Comparison of ENCODE assay signal across 24 mouse cellular contexts in genomic region chr2:119203871-119204460, GRCm38 (mm10). TPM values are rescaled to one million over a fixed set of nuclear protein-coding genes. Genes with fewer than 3 reads are reported as not detected.
A peak's percentile ranks its signal among the peaks of the same experiment; 100 is the strongest.
DNase-seq lines count a peak whose midpoint lies in the region; ATAC-seq lines count a peak whose summit lies in the region.
"Had no signal": no experiment of that assay in that cellular context is flagged by ENCODE, and none has a peak within 500 bp of the region (broad histone marks: within the 10 kb centered on the region; RNA-seq: fewer than 3 reads in every experiment).

No protein-coding gene starts in this region.

- no peaks in the 10 kb centered on the region for H3K9me3 ChIP-seq in kidney, embryonic 14.5 days (ENCODE audit: control insufficient read depth, low read length)
- no peaks in the 10 kb centered on the region for H3K9me3 ChIP-seq in kidney, embryonic 16.5 days (ENCODE audit: low read length)
- H3K9me3 ChIP-seq in midbrain, embryonic 11.5 days (ENCODE audit: control insufficient read depth, low read length): no peaks in the 10 kb centered on the region
- no peaks in the 10 kb centered on the region for H3K9me3 ChIP-seq in midbrain, embryonic 15.5 days
- H3K9me3 ChIP-seq: embryonic facial prominence, embryonic 13.5 days; hindbrain, embryonic 10.5 days; limb, embryonic 12.5 days; neural tube, embryonic 15.5 days had no signal

- H3K9ac ChIP-seq in kidney, embryonic 14.5 days (ENCODE audit: low read depth, low read length): no peak overlapping the region
- no peak overlapping the region for H3K9ac ChIP-seq in kidney, embryonic 16.5 days (replicated peaks; ENCODE audit: low read length)
- no peak overlapping the region for H3K9ac ChIP-seq in midbrain, embryonic 11.5 days (ENCODE audit: low read length)
- no peak overlapping the region for H3K9ac ChIP-seq in midbrain, embryonic 15.5 days
- H3K9ac ChIP-seq: embryonic facial prominence, embryonic 13.5 days; limb, embryonic 12.5 days; liver, embryonic 14.5 days; neural tube, embryonic 15.5 days had no signal

- WGBS in kidney, embryonic 14.5 days: 41% methylated on average over 4 of the region's 4 CpGs
- WGBS in kidney, embryonic 16.5 days: 41% methylated on average over 4 of the region's 4 CpGs
- WGBS in midbrain, embryonic 11.5 days: 79% methylated on average over 4 of the region's 4 CpGs
- WGBS in midbrain, embryonic 15.5 days: 82% methylated on average over 4 of the region's 4 CpGs

- no peak overlapping the region for H3K4me3 ChIP-seq in kidney, embryonic 14.5 days (ENCODE audit: low read length)
- H3K4me3 ChIP-seq in kidney, embryonic 16.5 days (ENCODE audit: low read length): no peak overlapping the region
- no peak overlapping the region for H3K4me3 ChIP-seq in midbrain, embryonic 11.5 days (ENCODE audit: low read depth, low read length)
- H3K4me3 ChIP-seq in midbrain, embryonic 15.5 days: no peak overlapping the region
- H3K4me3 ChIP-seq: embryonic facial prominence, embryonic 13.5 days; hindbrain, embryonic 10.5 days; limb, embryonic 12.5 days; neural tube, embryonic 15.5 days had no signal

- H3K27ac ChIP-seq in kidney, embryonic 14.5 days (ENCODE audit: low read depth, low read length): 0 out of 2 replicates have a peak overlapping the region, but pooled peaks have one; percentile 12
- no peak overlapping the region for H3K27ac ChIP-seq in kidney, embryonic 16.5 days (ENCODE audit: low read length)
- no peak overlapping the region for H3K27ac ChIP-seq in midbrain, embryonic 11.5 days (ENCODE audit: low read depth, low read length)
- H3K27ac ChIP-seq in midbrain, embryonic 15.5 days: no peak overlapping the region
- H3K27ac ChIP-seq: hindbrain, embryonic 10.5 days; limb, embryonic 12.5 days; liver, embryonic 14.5 days; neural tube, embryonic 15.5 days had no signal

- no peak for ATAC-seq in kidney, embryonic 14.5 days (ENCODE audit: low FRiP score, low TSS enrichment)
- no peak for ATAC-seq in kidney, embryonic 16.5 days (ENCODE audit: low FRiP score, low TSS enrichment)
- no peak for ATAC-seq in midbrain, embryonic 11.5 days (ENCODE audit: low FRiP score)
- ATAC-seq in midbrain, embryonic 15.5 days (replicated peaks): no peak
- ATAC-seq: inflammation-experienced regulatory T-cells, adult 6 months; Patski had no signal

- peaks cover 4% of the 10 kb centered on the region; the same call in 1 of the 2 replicates for H3K4me1 ChIP-seq in kidney, embryonic 14.5 days (ENCODE audit: control insufficient read depth, insufficient read depth, low read length)
- H3K4me1 ChIP-seq in kidney, embryonic 16.5 days (ENCODE audit: insufficient read depth, low read length): peaks cover 13% of the 10 kb centered on the region
- H3K4me1 ChIP-seq in midbrain, embryonic 11.5 days (ENCODE audit: control insufficient read depth, insufficient read depth, low read length): peaks cover 2% of the 10 kb centered on the region; the same call in 1 of the 2 replicates
- peaks cover 16% of the 10 kb centered on the region for H3K4me1 ChIP-seq in midbrain, embryonic 15.5 days

- no peak overlapping the region for H3K4me2 ChIP-seq in kidney, embryonic 14.5 days (replicated peaks; ENCODE audit: low read depth, low read length)
- no peak overlapping the region for H3K4me2 ChIP-seq in kidney, embryonic 16.5 days (replicated peaks; ENCODE audit: low read depth, low read length)
- no peak overlapping the region for H3K4me2 ChIP-seq in midbrain, embryonic 11.5 days
- H3K4me2 ChIP-seq in midbrain, embryonic 15.5 days: no peak overlapping the region
- H3K4me2 ChIP-seq: embryonic facial prominence, embryonic 13.5 days; limb, embryonic 12.5 days; neural tube, embryonic 15.5 days had no signal

- H3K36me3 ChIP-seq in kidney, embryonic 14.5 days (ENCODE audit: control insufficient read depth, insufficient read depth, low read length): no peaks in the 10 kb centered on the region
- no peaks in the 10 kb centered on the region for H3K36me3 ChIP-seq in kidney, embryonic 16.5 days (ENCODE audit: insufficient read depth, low read length)
- no peaks in the 10 kb centered on the region for H3K36me3 ChIP-seq in midbrain, embryonic 11.5 days (ENCODE audit: control insufficient read depth, insufficient read depth, low read length)
- no peaks in the 10 kb centered on the region for H3K36me3 ChIP-seq in midbrain, embryonic 15.5 days (replicated peaks)
- H3K36me3 ChIP-seq: embryonic facial prominence, embryonic 13.5 days; hindbrain, embryonic 10.5 days; limb, embryonic 12.5 days; neural tube, embryonic 15.5 days had no signal

- no peaks in the 10 kb centered on the region for H3K27me3 ChIP-seq in kidney, embryonic 14.5 days (ENCODE audit: control insufficient read depth, insufficient read depth, low read length)
- H3K27me3 ChIP-seq in kidney, embryonic 16.5 days (ENCODE audit: insufficient read depth, low read length): no peaks in the 10 kb centered on the region
- H3K27me3 ChIP-seq in midbrain, embryonic 11.5 days (ENCODE audit: control insufficient read depth, insufficient read depth, low read length): no peaks in the 10 kb centered on the region
- H3K27me3 ChIP-seq in midbrain, embryonic 15.5 days (replicated peaks): no peaks in the 10 kb centered on the region
- H3K27me3 ChIP-seq: embryonic facial prominence, embryonic 13.5 days; limb, embryonic 12.5 days; neural tube, embryonic 15.5 days; Patski had no signal

- peak; percentile 15 for DNase-seq in gastrocnemius, postnatal 25 days
- no peak for DNase-seq in gastrocnemius, adult 8-10 months (ENCODE audit: low spot score in 2 of 2)
- DNase-seq in midbrain, embryonic 11.5 days (ENCODE audit: low spot score, missing footprints): peak; percentile 65
- DNase-seq in neural tube, embryonic 10.5 days (ENCODE audit: extremely low spot score, low spot score): no peak
- no peak for DNase-seq in spleen, postnatal 10 days (ENCODE audit: low spot score in 2 of 2)
- DNase-seq: adrenal gland, adult 8-10 months; cerebellum, adult 2 months; thymus, postnatal 36 days had no signal

RNA-seq across cellular contexts. Expression of gene Zfyve19, which starts 4.5 kb away (rescaled TPM):
- 10 to 100 TPM; 10.5 to 11.7 TPM for total RNA-seq in gastrocnemius, postnatal 25 days (2021)
- total RNA-seq in gastrocnemius, adult 8-10 months (2022): 10 to 100 TPM in 3 of 4 experiments, 1 to 10 TPM in 1; 9.1 to 15.3 (median 11.8) TPM
- 47.9 and 49.1 TPM in 2 replicates for polyA plus RNA-seq in kidney, embryonic 14.5 days (2014; fragmentation: Nextera tagmentation; extraction: Ambion mirVana)
- 64.1 and 67.2 TPM in 2 replicates for polyA plus RNA-seq in kidney, embryonic 16.5 days (2015; fragmentation: Nextera tagmentation; extraction: Ambion mirVana)
- 44.2 and 48.9 TPM in 2 replicates for polyA plus RNA-seq in midbrain, embryonic 11.5 days (2014; fragmentation: Nextera tagmentation; extraction: Ambion mirVana)
- polyA plus RNA-seq in midbrain, embryonic 15.5 days (2015; fragmentation: Nextera tagmentation; extraction: Ambion mirVana): 68.3 and 73.3 TPM in 2 replicates

RNA-seq across cellular contexts. Expression of gene Dnajc17, which starts 4.6 kb away (rescaled TPM):
- 1 to 10 TPM; 6.4 to 7.1 TPM for total RNA-seq in gastrocnemius, postnatal 25 days (2021)
- total RNA-seq in gastrocnemius, adult 8-10 months (2022): 1 to 10 TPM; 7.5 to 8.5 (median 8.0) TPM
- polyA plus RNA-seq in kidney, embryonic 14.5 days (2014; fragmentation: Nextera tagmentation; extraction: Ambion mirVana): 21.4 and 24.5 TPM in 2 replicates
- polyA plus RNA-seq in kidney, embryonic 16.5 days (2015; fragmentation: Nextera tagmentation; extraction: Ambion mirVana): 21.0 and 21.6 TPM in 2 replicates
- polyA plus RNA-seq in midbrain, embryonic 11.5 days (2014; fragmentation: Nextera tagmentation; extraction: Ambion mirVana): 22.5 and 25.6 TPM in 2 replicates
- 25.0 and 29.4 TPM in 2 replicates for polyA plus RNA-seq in midbrain, embryonic 15.5 days (2015; fragmentation: Nextera tagmentation; extraction: Ambion mirVana)

RNA-seq across cellular contexts. Expression of gene Ppp1r14d, which starts 25.7 kb away (rescaled TPM):
- not detected for total RNA-seq in gastrocnemius, postnatal 25 days (2021)
- not detected for total RNA-seq in gastrocnemius, adult 8-10 months (2022)
- polyA plus RNA-seq in kidney, embryonic 14.5 days (2014; fragmentation: Nextera tagmentation; extraction: Ambion mirVana): 0.28 and 0.94 TPM in 2 replicates
- polyA plus RNA-seq in kidney, embryonic 16.5 days (2015; fragmentation: Nextera tagmentation; extraction: Ambion mirVana): 1.0 and 1.2 TPM in 2 replicates
- 0.21 TPM in 1 of 2 replicates, not detected in the other for polyA plus RNA-seq in midbrain, embryonic 11.5 days (2014; fragmentation: Nextera tagmentation; extraction: Ambion mirVana)
- not detected in 2 replicates for polyA plus RNA-seq in midbrain, embryonic 15.5 days (2015; fragmentation: Nextera tagmentation; extraction: Ambion mirVana)
- total RNA-seq: adrenal gland, adult 8-10 months; layer of hippocampus, adult 8-10 months; left cerebral cortex, adult 8-10 months; megakaryocyte-erythroid progenitor cell, adult 5-6 weeks; monocyte, adult 5-6 weeks had no signal
- polyA plus RNA-seq: brain, embryonic 14.5 days; cerebellum, adult 2 months; cortical plate, adult 2 months; hindbrain, embryonic 10.5 days; inflammation-experienced regulatory T-cells, adult 6 months; limb, embryonic 12.5 days; liver, embryonic 14.5 days; neural tube, embryonic 15.5 days; Patski had no signal

RNA-seq across cellular contexts. Expression of gene Gm14137, which starts 29.7 kb away (rescaled TPM):
- not detected for total RNA-seq in gastrocnemius, postnatal 25 days (2021)
- not detected for total RNA-seq in gastrocnemius, adult 8-10 months (2022)
- 0.31 and 0.43 TPM in 2 replicates for polyA plus RNA-seq in kidney, embryonic 14.5 days (2014; fragmentation: Nextera tagmentation; extraction: Ambion mirVana)
- polyA plus RNA-seq in kidney, embryonic 16.5 days (2015; fragmentation: Nextera tagmentation; extraction: Ambion mirVana): 0.56 and 0.85 TPM in 2 replicates
- polyA plus RNA-seq in midbrain, embryonic 11.5 days (2014; fragmentation: Nextera tagmentation; extraction: Ambion mirVana): 0.15 and 0.20 TPM in 2 replicates
- polyA plus RNA-seq in midbrain, embryonic 15.5 days (2015; fragmentation: Nextera tagmentation; extraction: Ambion mirVana): 1.1 and 1.2 TPM in 2 replicates
- total RNA-seq: layer of hippocampus, adult 8-10 months; megakaryocyte-erythroid progenitor cell, adult 5-6 weeks; monocyte, adult 5-6 weeks had no signal
- polyA plus RNA-seq: cerebellum, adult 2 months; cortical plate, adult 2 months had no signal

RNA-seq across cellular contexts. Expression of gene Spint1, which starts 33.2 kb away (rescaled TPM):
- under 1 TPM in 1 of 2 experiments, not detected in 1; 0.10 TPM for total RNA-seq in gastrocnemius, postnatal 25 days (2021)
- total RNA-seq in gastrocnemius, adult 8-10 months (2022): under 1 TPM in 1 of 4 experiments, not detected in 3; 0.13 TPM
- 23.6 and 38.1 TPM in 2 replicates for polyA plus RNA-seq in kidney, embryonic 14.5 days (2014; fragmentation: Nextera tagmentation; extraction: Ambion mirVana)
- 48.9 and 49.4 TPM in 2 replicates for polyA plus RNA-seq in kidney, embryonic 16.5 days (2015; fragmentation: Nextera tagmentation; extraction: Ambion mirVana)
- 1.1 and 1.2 TPM in 2 replicates for polyA plus RNA-seq in midbrain, embryonic 11.5 days (2014; fragmentation: Nextera tagmentation; extraction: Ambion mirVana)
- 0.65 and 0.77 TPM in 2 replicates for polyA plus RNA-seq in midbrain, embryonic 15.5 days (2015; fragmentation: Nextera tagmentation; extraction: Ambion mirVana)
- total RNA-seq: megakaryocyte-erythroid progenitor cell, adult 5-6 weeks; monocyte, adult 5-6 weeks had no signal

Comparison
In these comparisons a context has a peak if more than half of its experiments do, and no peak if none do; other contexts are left out.
1. DNase-seq: peak in gastrocnemius, postnatal 25 days (single experiment) and midbrain, embryonic 11.5 days (single experiment); none in gastrocnemius, adult 8-10 months (0 of 2), neural tube, embryonic 10.5 days (single experiment) and spleen, postnatal 10 days (0 of 2).